Mouse (Mus musculus) lung, postnatal 0 days (tissue): Measurements from ENCODE around the gene Grid2.

Experiments used
- CTCF ChIP-seq: IDR thresholded peaks from 2 replicates; pipeline ENCODE4 v1.5.1; 2016; ENCODE audit warnings: antibody characterized with exemption, mild to moderate bottlenecking
- EP300 ChIP-seq: IDR thresholded peaks from 2 replicates; pipeline ENCODE4 v1.6.1; 2016; ENCODE audit warnings: antibody characterized with exemption, mild to moderate bottlenecking, control low read depth

GRCm38 (mm10) chr6:64504394-64504793 lies 1248.7 kb downstream of the Grid2 start:
- no peak for TF ChIP-seq CTCF
- TF ChIP-seq EP300, result no peak
